Mouse (Mus musculus) liver, embryonic 14.5 days (tissue): ENCODE measurements around the gene Tprkb.
"Not testable (repeated sequence)": the region's sequence is repeated elsewhere in the genome, so short reads cannot be mapped to it uniquely, and the experiment has no call there.

Source experiments
- CTCF ChIP-seq: IDR thresholded peaks from 2 replicates; pipeline ENCODE4 v1.5.1; 2016; ENCODE audit warnings: antibody characterized with exemption, low read depth, control low read depth
- EP300 ChIP-seq: IDR thresholded peaks from 2 replicates; pipeline ENCODE4 v1.6.1; 2016; ENCODE audit warnings: antibody characterized with exemption, low read depth

- TF ChIP-seq EP300, CTCF: not testable (repeated sequence)
These were observed 44.7 kb upstream of the Tprkb start for GRCm38 (mm10) chr6:85866995-85867394.
